Mouse (Mus musculus) erythroid progenitor cell, adult 5-6 weeks (primary cell): ENCODE results near the gene Prodh2. TPM values are rescaled to one million over a fixed set of nuclear protein-coding genes. Genes with fewer than 3 reads are reported as not detected.

Experiments
- total RNA-seq, 2 experiments: library from RNA; stranded (forward) in 1 of 2; stranded (reverse) in 1 of 2; fragments of 150-400 nt in 1 of 2; fragments of 186-747, 209-891 nt in 1 of 2; gene quantifications; 2 replicates each; pipeline versions ENCODE4 v1.2.3 to v1.2.4; 2015 to 2017; ENCODE audit warnings: low replicate concordance in 2 of 2

The Prodh2 gene
- total RNA-seq, 2 experiments from 2014 or later = not detected

Other genes with a start within 250 kb of the Prodh2 start
Only the 30 nearest of the 33 such genes appear.
- gene Wdr62, start 213.2 kb upstream of the Prodh2 start, total RNA-seq (2015; ENCODE audit: low replicate concordance) = 42.8 and 71.4 TPM in 2 replicates
- gene Wdr62, start 213.2 kb upstream of the Prodh2 start, total RNA-seq (2017; ENCODE audit: low replicate concordance) = 26.2 and 31.1 TPM in 2 replicates
- not detected in 2 replicates for gene Clip3, start 201.9 kb upstream of the Prodh2 start, total RNA-seq (2015; ENCODE audit: low replicate concordance)
- gene Clip3, start 201.9 kb upstream of the Prodh2 start, total RNA-seq (2017; ENCODE audit: low replicate concordance) = not detected in 2 replicates
- 2.5 and 11.3 TPM in 2 replicates for gene Alkbh6, start 184.9 kb upstream of the Prodh2 start, total RNA-seq (2015; ENCODE audit: low replicate concordance)
- gene Alkbh6, start 184.9 kb upstream of the Prodh2 start, total RNA-seq (2017; ENCODE audit: low replicate concordance) = 4.2 TPM in 1 of 2 replicates, not detected in the other
- gene Syne4, start 178.8 kb upstream of the Prodh2 start, total RNA-seq (2015; ENCODE audit: low replicate concordance) = not detected in 2 replicates
- gene Syne4, start 178.8 kb upstream of the Prodh2 start, total RNA-seq (2017; ENCODE audit: low replicate concordance) = not detected in 2 replicates
- not detected in 2 replicates for gene E130208F15Rik, start 171.9 kb upstream of the Prodh2 start, total RNA-seq (2015; ENCODE audit: low replicate concordance)
- gene E130208F15Rik, start 171.9 kb upstream of the Prodh2 start, total RNA-seq (2017; ENCODE audit: low replicate concordance) = 0.39 TPM in 1 of 2 replicates, not detected in the other
- gene Sdhaf1, start 169.7 kb upstream of the Prodh2 start, total RNA-seq (2015; ENCODE audit: low replicate concordance) = 2.5 TPM in 1 of 2 replicates, not detected in the other
- 0.45 and 0.64 TPM in 2 replicates for gene Sdhaf1, start 169.7 kb upstream of the Prodh2 start, total RNA-seq (2017; ENCODE audit: low replicate concordance)
- gene Lrfn3, start 130.8 kb upstream of the Prodh2 start, total RNA-seq (2015; ENCODE audit: low replicate concordance) = not detected in 2 replicates
- not detected in 2 replicates for gene Lrfn3, start 130.8 kb upstream of the Prodh2 start, total RNA-seq (2017; ENCODE audit: low replicate concordance)
- gene Tyrobp, start 79.9 kb upstream of the Prodh2 start, total RNA-seq (2015; ENCODE audit: low replicate concordance) = 243 and 282 TPM in 2 replicates
- gene Tyrobp, start 79.9 kb upstream of the Prodh2 start, total RNA-seq (2017; ENCODE audit: low replicate concordance) = 60.1 and 77.1 TPM in 2 replicates
- 3.6 and 18.0 TPM in 2 replicates for gene Hcst, start 73.8 kb upstream of the Prodh2 start, total RNA-seq (2015; ENCODE audit: low replicate concordance)
- 4.1 TPM in 1 of 2 replicates, not detected in the other for gene Hcst, start 73.8 kb upstream of the Prodh2 start, total RNA-seq (2017; ENCODE audit: low replicate concordance)
- 7.2 and 20.1 TPM in 2 replicates for gene Nfkbid, start 71.9 kb upstream of the Prodh2 start, total RNA-seq (2015; ENCODE audit: low replicate concordance)
- 2.6 and 4.1 TPM in 2 replicates for gene Nfkbid, start 71.9 kb upstream of the Prodh2 start, total RNA-seq (2017; ENCODE audit: low replicate concordance)
- not detected in 2 replicates for gene Aplp1, start 48.1 kb upstream of the Prodh2 start, total RNA-seq (2015; ENCODE audit: low replicate concordance)
- gene Aplp1, start 48.1 kb upstream of the Prodh2 start, total RNA-seq (2017; ENCODE audit: low replicate concordance) = not detected in 2 replicates
- gene Kirrel2, start 35.9 kb upstream of the Prodh2 start, total RNA-seq (2015; ENCODE audit: low replicate concordance) = not detected in 2 replicates
- not detected in 2 replicates for gene Kirrel2, start 35.9 kb upstream of the Prodh2 start, total RNA-seq (2017; ENCODE audit: low replicate concordance)
- gene Nphs1, start 35.3 kb upstream of the Prodh2 start, total RNA-seq (2015; ENCODE audit: low replicate concordance) = not detected in 2 replicates
- gene Nphs1, start 35.3 kb upstream of the Prodh2 start, total RNA-seq (2017; ENCODE audit: low replicate concordance) = 1.2 TPM in 1 of 2 replicates, not detected in the other
- 73.5 and 85.9 TPM in 2 replicates for gene Arhgap33, start 41.4 kb downstream of the Prodh2 start, total RNA-seq (2015; ENCODE audit: low replicate concordance)
- gene Arhgap33, start 41.4 kb downstream of the Prodh2 start, total RNA-seq (2017; ENCODE audit: low replicate concordance) = 43.0 and 77.7 TPM in 2 replicates
- gene Hspb6, start 58.6 kb downstream of the Prodh2 start, total RNA-seq (2015; ENCODE audit: low replicate concordance) = 62.7 and 79.2 TPM in 2 replicates
- 19.0 and 21.8 TPM in 2 replicates for gene Hspb6, start 58.6 kb downstream of the Prodh2 start, total RNA-seq (2017; ENCODE audit: low replicate concordance)
- gene Proser3, start 58.7 kb downstream of the Prodh2 start, total RNA-seq (2015; ENCODE audit: low replicate concordance) = 16.8 and 24.5 TPM in 2 replicates
- 10.9 and 18.1 TPM in 2 replicates for gene Proser3, start 58.7 kb downstream of the Prodh2 start, total RNA-seq (2017; ENCODE audit: low replicate concordance)
- gene Lin37, start 66.2 kb downstream of the Prodh2 start, total RNA-seq (2015; ENCODE audit: low replicate concordance) = 31.4 and 56.2 TPM in 2 replicates
- gene Lin37, start 66.2 kb downstream of the Prodh2 start, total RNA-seq (2017; ENCODE audit: low replicate concordance) = 12.5 and 22.3 TPM in 2 replicates
- 8.4 and 43.6 TPM in 2 replicates for gene U2af1l4, start 69.7 kb downstream of the Prodh2 start, total RNA-seq (2015; ENCODE audit: low replicate concordance)
- gene U2af1l4, start 69.7 kb downstream of the Prodh2 start, total RNA-seq (2017; ENCODE audit: low replicate concordance) = 40.8 and 59.9 TPM in 2 replicates
- 3.2 and 4.2 TPM in 2 replicates for gene Gm49396, start 69.7 kb downstream of the Prodh2 start, total RNA-seq (2015; ENCODE audit: low replicate concordance)
- gene Gm49396, start 69.7 kb downstream of the Prodh2 start, total RNA-seq (2017; ENCODE audit: low replicate concordance) = 6.8 and 7.2 TPM in 2 replicates
- gene Psenen, start 70.0 kb downstream of the Prodh2 start, total RNA-seq (2015; ENCODE audit: low replicate concordance) = 67.4 and 73.8 TPM in 2 replicates
- 32.9 and 98.7 TPM in 2 replicates for gene Psenen, start 70.0 kb downstream of the Prodh2 start, total RNA-seq (2017; ENCODE audit: low replicate concordance)
- 5.4 and 24.7 TPM in 2 replicates for gene Igflr1, start 71.8 kb downstream of the Prodh2 start, total RNA-seq (2015; ENCODE audit: low replicate concordance)
- 3.3 TPM in 1 of 2 replicates, not detected in the other for gene Igflr1, start 71.8 kb downstream of the Prodh2 start, total RNA-seq (2017; ENCODE audit: low replicate concordance)
- gene Kmt2b, start 95.1 kb downstream of the Prodh2 start, total RNA-seq (2015; ENCODE audit: low replicate concordance) = 155 and 163 TPM in 2 replicates
- 47.9 and 48.0 TPM in 2 replicates for gene Kmt2b, start 95.1 kb downstream of the Prodh2 start, total RNA-seq (2017; ENCODE audit: low replicate concordance)
- not detected in 2 replicates for gene Zbtb32, start 105.3 kb downstream of the Prodh2 start, total RNA-seq (2015; ENCODE audit: low replicate concordance)
- gene Zbtb32, start 105.3 kb downstream of the Prodh2 start, total RNA-seq (2017; ENCODE audit: low replicate concordance) = 0.39 TPM in 1 of 2 replicates, not detected in the other
- gene Upk1a, start 119.2 kb downstream of the Prodh2 start, total RNA-seq (2015; ENCODE audit: low replicate concordance) = not detected in 2 replicates
- gene Upk1a, start 119.2 kb downstream of the Prodh2 start, total RNA-seq (2017; ENCODE audit: low replicate concordance) = 2.7 TPM in 1 of 2 replicates, not detected in the other
- gene Cox6b1, start 132.5 kb downstream of the Prodh2 start, total RNA-seq (2015; ENCODE audit: low replicate concordance) = 152 and 165 TPM in 2 replicates
- gene Cox6b1, start 132.5 kb downstream of the Prodh2 start, total RNA-seq (2017; ENCODE audit: low replicate concordance) = 128 and 263 TPM in 2 replicates
- not detected in 2 replicates for gene Etv2, start 142.2 kb downstream of the Prodh2 start, total RNA-seq (2015; ENCODE audit: low replicate concordance)
- gene Etv2, start 142.2 kb downstream of the Prodh2 start, total RNA-seq (2017; ENCODE audit: low replicate concordance) = not detected in 2 replicates
- gene Rbm42, start 156.7 kb downstream of the Prodh2 start, total RNA-seq (2015; ENCODE audit: low replicate concordance) = 35.0 and 44.9 TPM in 2 replicates
- 11.4 and 26.3 TPM in 2 replicates for gene Rbm42, start 156.7 kb downstream of the Prodh2 start, total RNA-seq (2017; ENCODE audit: low replicate concordance)
- gene Haus5, start 171.4 kb downstream of the Prodh2 start, total RNA-seq (2015; ENCODE audit: low replicate concordance) = 49.9 and 51.5 TPM in 2 replicates
- 45.6 and 50.1 TPM in 2 replicates for gene Haus5, start 171.4 kb downstream of the Prodh2 start, total RNA-seq (2017; ENCODE audit: low replicate concordance)
- not detected in 2 replicates for gene Pmis2, start 178.0 kb downstream of the Prodh2 start, total RNA-seq (2015; ENCODE audit: low replicate concordance)
- gene Pmis2, start 178.0 kb downstream of the Prodh2 start, total RNA-seq (2017; ENCODE audit: low replicate concordance) = not detected in 2 replicates
- gene 2200002J24Rik, start 205.3 kb downstream of the Prodh2 start, total RNA-seq (2015; ENCODE audit: low replicate concordance) = not detected in 2 replicates
- not detected in 2 replicates for gene 2200002J24Rik, start 205.3 kb downstream of the Prodh2 start, total RNA-seq (2017; ENCODE audit: low replicate concordance)